Mouse (Mus musculus): ENCODE measurements around the gene A630001G21Rik. TPM values are rescaled to one million over a fixed set of nuclear protein-coding genes. Genes with fewer than 3 reads are reported as not detected.

A630001G21Rik gene
- polyA plus RNA-seq, 1 experiment from 2014 or later, result 1.7 TPM

DNA sequence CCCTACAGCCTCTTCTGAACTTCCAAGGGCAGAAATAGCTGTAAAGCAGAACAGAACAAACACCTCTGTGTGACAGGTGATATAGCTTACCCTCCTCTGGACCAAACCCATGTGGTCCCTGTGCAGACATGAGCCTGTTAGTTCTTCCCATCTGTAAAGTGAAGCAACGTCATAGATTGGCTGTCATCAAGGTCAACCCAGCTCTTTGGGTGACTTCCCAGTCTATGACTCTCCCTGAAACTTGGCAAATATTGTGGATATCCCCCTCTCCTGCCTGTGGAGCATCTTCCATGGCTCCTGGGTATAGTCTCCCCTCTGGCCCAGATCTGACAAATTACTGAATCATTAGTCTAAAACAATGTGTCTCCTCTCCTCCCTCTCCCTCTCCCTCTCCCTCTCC, 86.2 kb downstream of the A630001G21Rik start:
- WGBS, result 50% methylated on average over 1 of the region's 1 CpGs
- no peak overlapping the region for H3K4me3 ChIP-seq (ENCODE audit: low read depth, low read length)
- H3K27ac ChIP-seq (replicated peaks; ENCODE audit: low read depth, low read length), result no peak overlapping the region
- H3K27me3 ChIP-seq (replicated peaks; ENCODE audit: control insufficient read depth, insufficient read depth, low read length), result no peaks in the 10 kb centered on the region
- H3K9me3 ChIP-seq (ENCODE audit: control insufficient read depth, low read length), result no peaks in the 10 kb centered on the region
- no peaks in the 10 kb centered on the region for H3K4me1 ChIP-seq (ENCODE audit: control insufficient read depth, insufficient read depth, low read length)
- no peak overlapping the region for H3K9ac ChIP-seq (ENCODE audit: low read depth, low read length)
- no peak for ATAC-seq (ENCODE audit: low read depth)
- no peak for DNase-seq (ENCODE audit: low spot score)
- H3K36me3 ChIP-seq (ENCODE audit: control insufficient read depth, insufficient read depth, low read length), result no peaks in the 10 kb centered on the region
- H3K4me2 ChIP-seq (ENCODE audit: low read depth, low read length), result no peak overlapping the region

DNA sequence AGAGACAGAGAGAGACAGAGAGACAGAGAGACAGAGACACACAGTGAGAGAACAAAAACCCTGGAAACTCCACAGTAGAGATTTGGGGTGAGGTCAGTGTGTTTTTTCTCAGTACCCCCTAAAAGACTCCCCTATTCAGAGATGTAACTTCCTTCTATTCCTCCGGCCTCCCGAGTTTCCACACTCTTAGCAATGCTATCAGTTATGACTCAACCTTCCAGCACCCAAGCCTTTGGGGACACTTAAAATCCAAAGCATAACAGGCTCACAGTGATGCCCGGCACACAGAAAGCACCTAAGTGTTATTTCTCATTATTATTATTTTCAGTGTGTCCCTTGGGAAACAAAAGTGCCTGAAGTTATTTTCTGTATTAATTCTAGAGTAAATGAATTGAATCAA, 87.9 kb downstream of the A630001G21Rik start:
- Histone ChIP-seq H3K4me3 (ENCODE audit: low read depth, low read length) (no peak overlapping the region), H3K9me3 (ENCODE audit: control insufficient read depth, low read length) (no peaks in the 10 kb centered on the region), H3K27me3 (replicated peaks; ENCODE audit: control insufficient read depth, insufficient read depth, low read length) (no peaks in the 10 kb centered on the region), H3K4me2 (ENCODE audit: low read depth, low read length) (no peak overlapping the region), H3K9ac (ENCODE audit: low read depth, low read length) (no peak overlapping the region), H3K27ac (replicated peaks; ENCODE audit: low read depth, low read length) (no peak overlapping the region), H3K4me1 (ENCODE audit: control insufficient read depth, insufficient read depth, low read length) (no peaks in the 10 kb centered on the region), H3K36me3 (ENCODE audit: control insufficient read depth, insufficient read depth, low read length) (no peaks in the 10 kb centered on the region)
- DNase-seq (ENCODE audit: low spot score), result no peak
- ATAC-seq (ENCODE audit: low read depth), result no peak
- 84% methylated on average over 3 of the region's 3 CpGs for WGBS

- no peaks in the 10 kb centered on the region for H3K4me1 ChIP-seq (ENCODE audit: control insufficient read depth, insufficient read depth, low read length)
- no peaks in the 10 kb centered on the region for H3K9me3 ChIP-seq (ENCODE audit: control insufficient read depth, low read length)
- WGBS, result 29% methylated on average over 5 of the region's 5 CpGs
- H3K27me3 ChIP-seq (replicated peaks; ENCODE audit: control insufficient read depth, insufficient read depth, low read length), result no peaks in the 10 kb centered on the region
- H3K4me2 ChIP-seq (ENCODE audit: low read depth, low read length), result no peak overlapping the region
- no peak overlapping the region for H3K4me3 ChIP-seq (ENCODE audit: low read depth, low read length)
- no peak overlapping the region for H3K9ac ChIP-seq (ENCODE audit: low read depth, low read length)
- no peaks in the 10 kb centered on the region for H3K36me3 ChIP-seq (ENCODE audit: control insufficient read depth, insufficient read depth, low read length)
- H3K27ac ChIP-seq (replicated peaks; ENCODE audit: low read depth, low read length), result no peak overlapping the region
- no peak for ATAC-seq (ENCODE audit: low read depth)
- peak; percentile 4 for DNase-seq (ENCODE audit: low spot score)
Measured at GRCm38 (mm10) chr1:85687346-85687745, 91.1 kb downstream of the A630001G21Rik start.

DNA sequence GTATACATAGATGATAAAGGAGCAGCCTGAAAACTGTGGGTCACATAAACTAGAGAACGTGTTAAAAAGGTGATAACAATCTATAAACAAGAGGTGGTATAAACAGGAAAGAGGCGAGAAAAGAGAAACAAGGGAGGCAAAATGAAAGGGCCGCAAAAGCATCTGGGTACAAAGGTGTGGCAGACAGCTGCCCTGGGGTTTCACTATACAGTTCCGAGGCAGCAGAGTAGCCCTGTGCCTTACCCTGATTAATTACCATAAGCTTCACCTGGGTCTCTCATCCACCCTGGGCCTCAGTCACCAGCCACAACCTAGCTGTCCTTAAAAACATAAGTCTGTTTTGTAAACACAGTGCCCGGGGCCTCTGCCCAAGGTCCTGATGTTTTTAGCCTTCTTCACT, 91.8 kb downstream of the A630001G21Rik start:
- no peak overlapping the region for H3K4me2 ChIP-seq (ENCODE audit: low read depth, low read length)
- no peaks in the 10 kb centered on the region for H3K36me3 ChIP-seq (ENCODE audit: control insufficient read depth, insufficient read depth, low read length)
- ATAC-seq (ENCODE audit: low read depth) (no peak), DNase-seq (ENCODE audit: low spot score) (no peak)
- no peaks in the 10 kb centered on the region for H3K27me3 ChIP-seq (replicated peaks; ENCODE audit: control insufficient read depth, insufficient read depth, low read length)
- no peak overlapping the region for H3K9ac ChIP-seq (ENCODE audit: low read depth, low read length)
- H3K27ac ChIP-seq (replicated peaks; ENCODE audit: low read depth, low read length), result no peak overlapping the region
- H3K4me1 ChIP-seq (ENCODE audit: control insufficient read depth, insufficient read depth, low read length), result no peaks in the 10 kb centered on the region
- no peaks in the 10 kb centered on the region for H3K9me3 ChIP-seq (ENCODE audit: control insufficient read depth, low read length)
- no peak overlapping the region for H3K4me3 ChIP-seq (ENCODE audit: low read depth, low read length)
- WGBS, result 64% methylated on average over 5 of the region's 5 CpGs

GRCm38 (mm10) chr1:85680226-85680625, 98.2 kb downstream of the A630001G21Rik start:
- Histone ChIP-seq H3K4me3 (ENCODE audit: low read depth, low read length) (no peak overlapping the region), H3K27me3 (replicated peaks; ENCODE audit: control insufficient read depth, insufficient read depth, low read length) (no peaks in the 10 kb centered on the region), H3K4me1 (ENCODE audit: control insufficient read depth, insufficient read depth, low read length) (no peaks in the 10 kb centered on the region), H3K9ac (ENCODE audit: low read depth, low read length) (no peak overlapping the region), H3K36me3 (ENCODE audit: control insufficient read depth, insufficient read depth, low read length) (no peaks in the 10 kb centered on the region), H3K4me2 (ENCODE audit: low read depth, low read length) (no peak overlapping the region), H3K9me3 (ENCODE audit: control insufficient read depth, low read length) (no peaks in the 10 kb centered on the region), H3K27ac (replicated peaks; ENCODE audit: low read depth, low read length) (no peak overlapping the region)
- WGBS, result 37% methylated on average over 4 of the region's 4 CpGs
- ATAC-seq (ENCODE audit: low read depth) (no peak), DNase-seq (ENCODE audit: low spot score) (no peak)

Small RNA genes within 50 kb of the gene (microRNA-seq; reads per million reads assigned to microRNA genes)
- gene Gm25472 (ENCODE audit: borderline number of aligned reads) (not detected), gene Mir8096 (ENCODE audit: borderline number of aligned reads) (not detected)

Other genes starting within 250 kb of the A630001G21Rik start
- gene G530012D18Rik, start 203.0 kb downstream of the A630001G21Rik start, polyA plus RNA-seq (2014; fragmentation: Nextera tagmentation; extraction: Ambion mirVana), result not detected in 2 replicates
- 1.4 and 2.3 TPM in 2 replicates for gene Sp110, start 179.8 kb downstream of the A630001G21Rik start, polyA plus RNA-seq (2014; fragmentation: Nextera tagmentation; extraction: Ambion mirVana)
- 1.3 and 2.0 TPM in 2 replicates for gene Sp140, start 178.3 kb downstream of the A630001G21Rik start, polyA plus RNA-seq (2014; fragmentation: Nextera tagmentation; extraction: Ambion mirVana)
- gene Sp100, start 128.7 kb downstream of the A630001G21Rik start, polyA plus RNA-seq (2014; fragmentation: Nextera tagmentation; extraction: Ambion mirVana), result 2.2 and 2.4 TPM in 2 replicates
- gene Cab39, start 14.8 kb upstream of the A630001G21Rik start, polyA plus RNA-seq (2014; fragmentation: Nextera tagmentation; extraction: Ambion mirVana), result 45.1 and 45.2 TPM in 2 replicates
- 158 and 177 TPM in 2 replicates for gene Itm2c, start 115.6 kb upstream of the A630001G21Rik start, polyA plus RNA-seq (2014; fragmentation: Nextera tagmentation; extraction: Ambion mirVana)
- gene 4933407L21Rik, start 149.8 kb upstream of the A630001G21Rik start, polyA plus RNA-seq (2014; fragmentation: Nextera tagmentation; extraction: Ambion mirVana), result 0.43 and 0.54 TPM in 2 replicates
- not detected in 2 replicates for gene Gpr55, start 182.4 kb upstream of the A630001G21Rik start, polyA plus RNA-seq (2014; fragmentation: Nextera tagmentation; extraction: Ambion mirVana)
- not detected in 2 replicates for gene Spata3, start 238.2 kb upstream of the A630001G21Rik start, polyA plus RNA-seq (2014; fragmentation: Nextera tagmentation; extraction: Ambion mirVana)

All from embryonic facial prominence, embryonic 14.5 days (tissue).